Mouse (Mus musculus) neural tube, embryonic 11.5 days (tissue): Measurements from ENCODE around the gene Kcnj4. TPM values are rescaled to one million over a fixed set of nuclear protein-coding genes. Genes with fewer than 3 reads are reported as not detected.
"Not testable (repeated sequence)": the region's sequence is repeated elsewhere in the genome, so short reads cannot be mapped to it uniquely, and the experiment has no call there.

Source experiments
- ATAC-seq: fragments of 200-750 bp; cut with Nextera tagmentation; 2 replicates; pipeline ENCODE4 v1.8.0; 2017; ENCODE audit warnings: moderate number of reproducible peaks, mild to moderate bottlenecking, moderate TSS enrichment, moderate library complexity; ENCODE audit not compliant: insufficient read depth, low FRiP score, low TSS enrichment
- DNase-seq: peaks from one replicate; pipeline ENCODE4 v3.0.0-alpha.2; 2015; ENCODE audit warnings: low spot score
- H3K27ac ChIP-seq: fragments of 300-500 bp; sonication (generic); 2 replicates; pipeline ENCODE4 v1.5.1; 2014; ENCODE audit warnings: low read depth, mild to moderate bottlenecking, low read length
- H3K27me3 ChIP-seq: fragments of 300-500 bp; sonication (generic); 2 replicates; pipeline ENCODE4 v1.6.1; 2014; ENCODE audit warnings: mild to moderate bottlenecking, low read length, mixed read lengths; ENCODE audit not compliant: control insufficient read depth, insufficient read depth
- H3K36me3 ChIP-seq: fragments of 300-500 bp; sonication (generic); 2 replicates; pipeline ENCODE4 v1.6.1; 2014; ENCODE audit warnings: mild to moderate bottlenecking, low read length, moderate library complexity, mixed read lengths; ENCODE audit not compliant: control insufficient read depth, insufficient read depth
- H3K4me1 ChIP-seq: fragments of 300-500 bp; sonication (generic); 2 replicates; pipeline ENCODE4 v1.6.1; 2014; ENCODE audit warnings: low read length, mixed read lengths; ENCODE audit not compliant: control insufficient read depth, insufficient read depth
- H3K4me2 ChIP-seq: fragments of 300-500 bp; sonication (generic); 2 replicates; pipeline ENCODE4 v1.6.1; 2014; ENCODE audit warnings: low read depth, mild to moderate bottlenecking, moderate library complexity
- H3K4me3 ChIP-seq: fragments of 300-500 bp; sonication (generic); 2 replicates; pipeline ENCODE4 v1.5.1; 2014; ENCODE audit warnings: low read depth, low read length
- H3K9ac ChIP-seq: fragments of 300-500 bp; sonication (generic); 2 replicates; pipeline ENCODE4 v1.6.1; 2014; ENCODE audit warnings: mild to moderate bottlenecking, low read length
- H3K9me3 ChIP-seq: fragments of 300-500 bp; sonication (generic); 2 replicates; pipeline ENCODE4 v1.6.1; 2016; ENCODE audit warnings: low read length; ENCODE audit not compliant: control insufficient read depth
- WGBS: fragments of 180-500 bp; shearing (Covaris S2); extraction: QIAGEN DNeasy Blood & Tissue Kit; methylation state at CpG from one replicate; pipeline ENCODE4 v1.1.7; 2014; 5-methylcytosine and 5-hydroxymethylcytosine counted together
- polyA plus RNA-seq: library from polyadenylated mRNA; unstranded; fragments of >200 nt; fragmentation: Nextera tagmentation; extraction: Ambion mirVana; gene quantifications from 2 replicates; pipeline ENCODE4 v1.2.1, GENCODE M21; 2014

Gene Kcnj4
- polyA plus RNA-seq, 1 experiment from 2014 or later: not detected

DNA sequence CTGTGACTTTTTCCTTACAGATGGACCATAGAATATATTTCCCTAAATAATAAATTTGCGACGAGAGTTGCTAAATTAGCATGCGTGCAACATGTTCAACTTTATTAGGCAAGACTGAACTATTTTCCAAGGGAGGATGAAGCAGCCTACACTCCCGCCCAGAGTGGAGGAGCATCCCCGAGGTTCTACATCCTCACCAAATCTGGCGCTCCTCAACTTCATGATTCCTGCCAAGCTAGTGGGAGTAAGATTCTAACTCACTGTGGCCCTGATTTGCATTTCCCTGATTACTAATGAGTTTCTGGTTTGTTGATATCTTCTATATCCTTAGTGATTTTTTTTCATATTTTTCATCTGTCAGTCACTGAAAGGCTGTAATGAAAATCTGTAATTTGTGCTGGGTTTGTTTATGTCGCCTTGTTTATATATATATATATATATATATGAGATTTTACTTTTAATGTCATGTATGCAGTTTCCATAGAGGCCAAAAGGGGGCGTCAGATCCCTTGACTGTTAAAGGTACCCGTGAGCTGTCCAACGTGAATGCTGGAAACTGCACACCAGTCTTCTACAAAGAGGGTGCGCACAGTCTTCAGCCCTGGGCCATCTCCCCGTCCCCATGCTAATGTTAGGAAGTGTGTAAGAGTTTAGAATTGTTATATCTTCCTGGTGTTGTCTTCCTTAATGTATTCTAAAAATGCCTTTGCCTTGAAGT lies 31.2 kb downstream of the Kcnj4 start:
- Histone ChIP-seq H3K27me3 (no peaks in the 10 kb centered on the region), H3K4me2 (no peak overlapping the region), H3K9me3 (no peaks in the 10 kb centered on the region), H3K9ac (no peak overlapping the region), H3K27ac (no peak overlapping the region), H3K4me3 (no peak overlapping the region), H3K36me3 (no peaks in the 10 kb centered on the region), H3K4me1 (no peaks in the 10 kb centered on the region; the same call in 1 of the 2 replicates)
- WGBS: 55% methylated on average over 12 of the region's 12 CpGs
- DNase-seq (no peak), ATAC-seq (no peak)

DNA sequence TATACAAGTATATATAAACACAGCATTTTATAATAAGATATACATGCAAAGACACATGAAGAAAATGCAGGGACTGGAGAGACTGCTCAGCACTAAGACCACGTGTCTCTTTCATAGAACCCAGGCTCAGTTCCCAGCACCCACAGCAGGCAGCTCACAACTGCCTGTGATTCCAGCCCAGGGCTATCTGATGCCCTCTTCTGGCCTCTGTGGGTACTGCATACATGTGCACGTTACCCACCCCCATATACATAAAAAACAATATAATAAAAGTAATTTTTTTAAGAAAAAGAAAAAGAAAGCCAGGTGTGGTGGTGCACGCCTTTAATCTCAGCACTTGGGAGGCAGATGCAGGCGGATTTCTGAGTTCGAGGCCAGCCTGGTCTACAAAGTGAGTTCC lies 32.0 kb downstream of the Kcnj4 start:
- DNase-seq (no peak), ATAC-seq (no peak)
- WGBS: 87% methylated on average over 5 of the region's 5 CpGs
- H3K4me1 ChIP-seq: no peaks in the 10 kb centered on the region; the same call in 1 of the 2 replicates
- no peaks in the 10 kb centered on the region for H3K36me3 ChIP-seq
- no peak overlapping the region for H3K9ac ChIP-seq
- no peaks in the 10 kb centered on the region for H3K27me3 ChIP-seq
- H3K9me3 ChIP-seq: no peaks in the 10 kb centered on the region
- no peak overlapping the region for H3K27ac ChIP-seq
- H3K4me3 ChIP-seq: no peak overlapping the region
- no peak overlapping the region for H3K4me2 ChIP-seq

DNA sequence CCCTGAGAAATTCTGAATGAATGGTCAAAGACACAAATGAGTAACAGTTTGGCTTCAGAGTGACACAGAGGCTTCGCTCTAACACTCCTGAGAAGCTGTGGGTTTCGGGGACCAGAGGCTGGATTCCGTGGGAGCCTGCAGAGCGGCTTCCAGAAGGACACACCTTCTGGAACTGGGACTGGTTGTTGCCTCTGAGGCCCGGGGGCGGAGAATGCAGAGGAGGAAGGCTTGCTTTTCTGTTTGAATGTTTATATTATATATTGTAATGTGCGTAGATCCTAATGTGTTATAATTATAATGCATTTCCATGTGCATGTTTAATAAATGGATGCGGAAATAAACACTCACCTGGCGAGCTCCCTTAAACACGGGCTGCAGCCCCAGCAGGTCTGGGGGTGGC lies 33.9 kb downstream of the Kcnj4 start:
- ATAC-seq (no peak), DNase-seq (no peak)
- no peaks in the 10 kb centered on the region for H3K36me3 ChIP-seq
- no peaks in the 10 kb centered on the region; the same call in 1 of the 2 replicates for H3K4me1 ChIP-seq
- 47% methylated on average over 10 of the region's 10 CpGs for WGBS
- no peak overlapping the region for H3K9ac ChIP-seq
- H3K27ac ChIP-seq: no peak overlapping the region
- H3K9me3 ChIP-seq: no peaks in the 10 kb centered on the region
- H3K4me2 ChIP-seq: no peak overlapping the region; the same call in 1 of the 2 replicates
- H3K4me3 ChIP-seq: no peak overlapping the region
- no peaks in the 10 kb centered on the region for H3K27me3 ChIP-seq

DNA sequence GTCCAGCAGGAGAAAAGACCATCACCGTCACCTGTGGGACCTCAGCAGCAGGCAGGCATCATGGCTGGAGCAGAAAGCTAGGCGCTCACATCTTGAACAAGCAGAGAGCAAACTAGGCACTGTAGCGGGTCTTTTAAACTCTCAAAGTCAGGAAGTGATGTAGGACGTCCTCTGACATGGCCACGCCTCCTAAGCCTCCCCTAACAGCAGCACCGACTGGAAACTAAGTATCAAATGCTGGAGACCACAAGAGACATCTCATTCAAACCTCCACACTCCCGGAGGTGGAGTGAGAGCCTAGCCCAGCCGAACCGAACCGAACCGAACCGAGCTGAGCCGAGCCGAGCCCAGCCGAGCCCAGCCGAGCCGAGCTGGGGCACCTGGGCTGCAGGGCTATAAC lies 34.5 kb downstream of the Kcnj4 start:
- Histone ChIP-seq H3K9ac (no peak overlapping the region), H3K4me1 (no peaks in the 10 kb centered on the region; the same call in 1 of the 2 replicates), H3K4me3 (no peak overlapping the region), H3K36me3 (no peaks in the 10 kb centered on the region), H3K27ac (no peak overlapping the region), H3K4me2 (peak overlapping the region; percentile 17; the same call in 1 of the 2 replicates), H3K9me3 (no peaks in the 10 kb centered on the region), H3K27me3 (no peaks in the 10 kb centered on the region)
- no peak for DNase-seq
- ATAC-seq: no peak
- 31% methylated on average over 17 of the region's 17 CpGs for WGBS

DNA sequence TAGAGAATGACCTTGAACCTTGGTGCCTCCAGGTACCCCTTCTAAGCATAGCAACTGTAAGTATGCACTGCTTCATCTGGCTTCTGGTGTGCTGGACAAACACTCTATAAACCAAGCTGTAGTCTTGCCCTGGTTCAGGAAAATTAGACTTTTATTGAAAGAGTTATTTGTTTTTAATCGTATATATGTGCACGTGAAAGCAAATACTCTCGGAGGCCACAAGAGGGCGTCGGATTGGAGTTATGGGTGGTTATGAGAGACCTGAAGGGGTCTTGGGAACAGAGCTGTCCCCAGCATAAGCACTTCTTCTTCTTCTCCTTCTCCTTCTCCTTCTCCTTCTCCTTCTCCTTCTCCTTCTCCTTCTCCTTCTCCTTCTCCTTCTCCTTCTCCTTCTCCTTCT lies 35.5 kb downstream of the Kcnj4 start:
- H3K4me2 ChIP-seq: no peak overlapping the region
- no peak overlapping the region for H3K4me3 ChIP-seq
- H3K9me3 ChIP-seq: no peaks in the 10 kb centered on the region
- H3K9ac ChIP-seq: no peak overlapping the region
- no peak overlapping the region for H3K27ac ChIP-seq
- WGBS: 70% methylated on average over 5 of the region's 5 CpGs
- H3K36me3 ChIP-seq: no peaks in the 10 kb centered on the region
- H3K4me1 ChIP-seq: no peaks in the 10 kb centered on the region; the same call in 1 of the 2 replicates
- ATAC-seq (no peak), DNase-seq (no peak)
- H3K27me3 ChIP-seq: no peaks in the 10 kb centered on the region

DNA sequence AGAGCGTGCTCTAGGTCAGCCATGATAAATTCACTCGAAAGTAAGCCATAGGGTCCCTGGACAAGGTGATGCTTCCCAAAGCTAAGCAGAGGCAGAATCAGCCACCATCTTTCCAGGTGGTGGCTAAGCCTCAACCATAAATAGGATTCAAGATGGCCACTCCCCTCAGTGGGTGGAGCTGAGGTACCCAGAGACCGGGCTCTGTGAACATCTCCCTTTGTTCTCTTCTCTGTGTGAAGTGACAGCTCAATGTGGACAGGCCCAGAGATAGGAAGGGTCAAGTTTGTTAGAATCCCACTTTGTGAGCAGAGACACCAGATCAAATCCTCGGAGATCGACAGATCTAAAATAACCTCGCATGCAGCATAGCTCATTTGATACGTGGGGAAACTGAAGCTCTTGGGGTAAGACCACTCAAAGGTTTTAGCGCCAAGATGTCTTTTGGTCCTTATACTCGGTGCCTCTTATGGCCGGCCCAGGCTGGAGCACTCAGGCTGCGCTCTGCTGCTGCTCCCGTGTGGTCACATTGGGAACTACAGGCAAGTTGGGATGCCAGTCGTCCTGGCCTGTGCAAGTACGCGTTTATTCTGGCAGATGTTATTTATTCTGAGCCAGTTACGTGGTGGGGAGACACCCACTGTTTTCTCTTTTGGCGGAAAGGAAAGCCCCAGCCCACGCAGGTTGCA lies 38.3 kb downstream of the Kcnj4 start:
- H3K4me2 ChIP-seq: peak overlapping the region; percentile 4; the same call in 1 of the 2 replicates
- H3K9me3 ChIP-seq: no peaks in the 10 kb centered on the region
- no peaks in the 10 kb centered on the region for H3K27me3 ChIP-seq
- H3K36me3 ChIP-seq: no peaks in the 10 kb centered on the region
- no peak overlapping the region; the same call in 1 of the 2 replicates for H3K9ac ChIP-seq
- ATAC-seq: peak; percentile 31; the same call in 1 of the 2 replicates
- H3K27ac ChIP-seq: no peak overlapping the region
- H3K4me3 ChIP-seq: no peak overlapping the region
- H3K4me1 ChIP-seq: no peaks in the 10 kb centered on the region; the same call in 1 of the 2 replicates
- peak; percentile 85 for DNase-seq
- 7% methylated on average over 18 of the region's 18 CpGs for WGBS

DNA sequence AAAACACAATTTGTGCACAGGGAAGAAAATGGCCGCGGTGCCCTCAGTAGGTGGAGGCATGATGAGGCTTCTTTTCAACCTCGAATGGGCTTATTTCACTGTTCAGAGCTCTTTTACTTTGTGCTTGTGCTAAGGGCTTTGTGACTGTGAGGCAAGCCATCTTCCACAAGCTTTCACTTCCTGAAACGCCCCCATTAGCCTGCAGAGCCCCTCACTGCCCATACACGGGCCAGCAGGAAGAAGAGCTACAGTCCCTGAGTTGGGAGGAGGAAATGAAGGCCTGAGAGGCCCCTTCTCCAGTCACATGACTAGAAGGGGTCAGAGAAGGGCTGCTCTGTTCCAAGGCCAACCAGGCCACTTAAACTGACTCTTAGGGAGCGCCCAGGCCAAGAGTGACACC lies 48.5 kb downstream of the Kcnj4 start:
- H3K9ac ChIP-seq: no peak overlapping the region
- H3K9me3 ChIP-seq: no peaks in the 10 kb centered on the region
- H3K27me3 ChIP-seq: no peaks in the 10 kb centered on the region
- no peaks in the 10 kb centered on the region for H3K36me3 ChIP-seq
- H3K4me2 ChIP-seq: no peak overlapping the region
- ATAC-seq (no peak), DNase-seq (no peak)
- 69% methylated on average over 6 of the region's 6 CpGs for WGBS
- 0 out of 2 replicates have a peak, but pooled peaks cover 4% of the 10 kb centered on the region for H3K4me1 ChIP-seq
- no peak overlapping the region for H3K27ac ChIP-seq
- no peak overlapping the region for H3K4me3 ChIP-seq

DNA sequence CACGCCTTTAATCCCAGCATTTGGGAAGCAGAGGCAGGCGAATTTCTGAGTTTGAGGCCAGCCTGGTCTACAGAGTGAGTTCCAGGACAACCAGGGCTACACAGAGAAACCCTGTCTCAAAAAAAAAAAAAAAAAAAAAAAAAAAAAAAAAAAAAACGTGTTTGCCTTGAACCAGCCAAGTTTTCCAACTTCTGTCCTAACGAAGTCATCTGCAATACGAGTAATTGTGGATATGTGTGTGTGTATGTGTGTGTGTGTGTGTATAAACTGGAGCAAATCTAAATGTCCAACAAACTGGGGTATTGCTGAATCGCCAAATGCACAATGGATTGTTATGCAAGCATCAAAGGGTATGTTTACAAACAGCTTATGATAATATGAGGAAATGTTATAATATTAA lies 48.9 kb downstream of the Kcnj4 start:
- not testable (repeated sequence) for DNase-seq, H3K36me3 ChIP-seq, H3K27me3 ChIP-seq, H3K9ac ChIP-seq, H3K27ac ChIP-seq, H3K4me1 ChIP-seq, H3K4me3 ChIP-seq, ATAC-seq, H3K4me2 ChIP-seq, H3K9me3 ChIP-seq
- WGBS: 50% methylated on average over 6 of the region's 6 CpGs
